Mouse (Mus musculus) myocyte (in vitro differentiated cells): Measurements from ENCODE around the gene Gm13290.
"Not testable (repeated sequence)": the region's sequence is repeated elsewhere in the genome, so short reads cannot be mapped to it uniquely, and the experiment has no call there.

ENCODE experiments used
- POLR2A ChIP-seq: IDR thresholded peaks from one replicate; pipeline ENCODE4 v1.6.1; 2011; ENCODE audit warnings: low read depth, mild to moderate bottlenecking, control low read depth, moderate library complexity; ENCODE audit not compliant: insufficient read length
- USF1 ChIP-seq: IDR thresholded peaks from one replicate; pipeline ENCODE4 v1.6.1; 2011; ENCODE audit warnings: low read depth, mild to moderate bottlenecking, control low read depth, moderate library complexity

DNA sequence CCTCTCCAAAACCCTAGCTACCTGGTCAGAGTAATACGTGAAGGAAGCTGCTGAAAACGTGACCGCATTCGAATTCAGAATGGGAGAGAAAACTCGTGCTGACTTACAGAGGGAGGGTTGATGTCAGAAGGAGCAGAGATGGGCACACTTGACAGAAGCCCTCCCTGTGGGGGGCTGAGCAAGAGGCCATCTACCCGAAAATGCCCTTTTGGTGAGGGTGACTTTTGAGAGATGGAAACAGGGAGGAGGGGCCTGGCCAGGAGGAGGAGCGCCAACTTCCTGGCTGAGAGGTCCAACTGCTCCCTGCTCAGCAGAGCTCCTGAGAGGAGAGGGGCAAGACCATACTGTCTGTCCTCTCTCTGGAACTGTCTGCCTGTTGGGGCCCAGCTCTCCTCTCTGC, 8.2 kb downstream of the Gm13290 start, which contains the start of gene Ifnz:
- TF ChIP-seq POLR2A, USF1: not testable (repeated sequence)
